Mouse (Mus musculus): ENCODE results near the gene Dnah12. TPM values are rescaled to one million over a fixed set of nuclear protein-coding genes. Genes with fewer than 3 reads are reported as not detected.
A peak's percentile ranks its signal among the peaks of the same experiment; 100 is the strongest.

Dnah12 gene
- polyA plus RNA-seq, 1 experiment: under 0.01 TPM

- Histone ChIP-seq H3ac (ENCODE audit: control insufficient read depth, insufficient read length, low read depth) (no peak overlapping the region), H3K4me3 (ENCODE audit: insufficient read depth, poor library complexity, severe bottlenecking) (no peak overlapping the region), H3K36me3 (ENCODE audit: control insufficient read depth, insufficient read depth) (peaks cover 72% of the 10 kb centered on the region), H3K27me3 (ENCODE audit: control insufficient read depth, insufficient read depth, insufficient read length) (no peaks in the 10 kb centered on the region), H3K79me2 (ENCODE audit: control insufficient read depth, insufficient read depth) (peaks cover 5% of the 10 kb centered on the region), H3K79me3 (ENCODE audit: low read depth) (peaks cover 2% of the 10 kb centered on the region)
- TF ChIP-seq MYOD1 (IDR thresholded peaks at IDR 0.05; ENCODE audit: control insufficient read depth, insufficient read length, low read depth) (no peak), MYOG (IDR thresholded peaks at IDR 0.05; ENCODE audit: control insufficient read depth, extremely low read depth, insufficient read length) (no peak), USF1 (IDR thresholded peaks at IDR 0.05; ENCODE audit: low read depth) (no peak), CEBPB (IDR thresholded peaks at IDR 0.05; ENCODE audit: low read depth) (no peak), CTCF (IDR thresholded peaks at IDR 0.05; ENCODE audit: control insufficient read depth, insufficient read depth, insufficient read length) (no peak)
Measured at GRCm38 (mm10) chr14:26660233-26660632, 32.8 kb upstream of the Dnah12 start.

GRCm38 (mm10) chr14:26662016-26662415 lies 31.1 kb upstream of the Dnah12 start:
- Histone ChIP-seq H3ac (ENCODE audit: control insufficient read depth, insufficient read length, low read depth) (no peak overlapping the region), H3K79me2 (ENCODE audit: control insufficient read depth, insufficient read depth) (peaks cover 23% of the 10 kb centered on the region), H3K36me3 (ENCODE audit: control insufficient read depth, insufficient read depth) (peaks cover 68% of the 10 kb centered on the region), H3K4me3 (ENCODE audit: insufficient read depth, poor library complexity, severe bottlenecking) (no peak overlapping the region), H3K27me3 (ENCODE audit: control insufficient read depth, insufficient read depth, insufficient read length) (no peaks in the 10 kb centered on the region), H3K79me3 (ENCODE audit: low read depth) (peaks cover 20% of the 10 kb centered on the region)
- TF ChIP-seq CTCF (IDR thresholded peaks at IDR 0.05; ENCODE audit: control insufficient read depth, insufficient read depth, insufficient read length): no peak
- TF ChIP-seq MAX (IDR thresholded peaks at IDR 0.05): no peak
- no peak for TF ChIP-seq MYOG (IDR thresholded peaks at IDR 0.05; ENCODE audit: control insufficient read depth, extremely low read depth, insufficient read length)
- no peak for TF ChIP-seq FOSL1 (IDR thresholded peaks at IDR 0.05; ENCODE audit: insufficient read depth, low read length, poor library complexity, severe bottlenecking)
- TF ChIP-seq CEBPB (IDR thresholded peaks at IDR 0.05; ENCODE audit: low read depth): no peak
- no peak for TF ChIP-seq USF1 (IDR thresholded peaks at IDR 0.05; ENCODE audit: low read depth)
- TF ChIP-seq MYOD1 (IDR thresholded peaks at IDR 0.05; ENCODE audit: control insufficient read depth, insufficient read length, low read depth): no peak

- Histone ChIP-seq H3K36me3 (ENCODE audit: control insufficient read depth, insufficient read depth) (peaks cover 64% of the 10 kb centered on the region), H3K27me3 (ENCODE audit: control insufficient read depth, insufficient read depth, insufficient read length) (no peaks in the 10 kb centered on the region), H3ac (ENCODE audit: control insufficient read depth, insufficient read length, low read depth) (no peak overlapping the region), H3K4me3 (ENCODE audit: insufficient read depth, poor library complexity, severe bottlenecking) (no peak overlapping the region), H3K79me2 (ENCODE audit: control insufficient read depth, insufficient read depth) (peaks cover 28% of the 10 kb centered on the region), H3K79me3 (ENCODE audit: low read depth) (peaks cover 24% of the 10 kb centered on the region)
- TF ChIP-seq CTCF (IDR thresholded peaks at IDR 0.05; ENCODE audit: control insufficient read depth, insufficient read depth, insufficient read length) (no peak), MYOG (IDR thresholded peaks at IDR 0.05; ENCODE audit: control insufficient read depth, extremely low read depth, insufficient read length) (no peak), MAX (IDR thresholded peaks at IDR 0.05) (no peak), FOSL1 (IDR thresholded peaks at IDR 0.05; ENCODE audit: insufficient read depth, low read length, poor library complexity, severe bottlenecking) (no peak), CEBPB (IDR thresholded peaks at IDR 0.05; ENCODE audit: low read depth) (no peak), MYOD1 (IDR thresholded peaks at IDR 0.05; ENCODE audit: control insufficient read depth, insufficient read length, low read depth) (no peak), USF1 (IDR thresholded peaks at IDR 0.05; ENCODE audit: low read depth) (no peak)
Measured at GRCm38 (mm10) chr14:26662488-26662887, 30.6 kb upstream of the Dnah12 start.

GRCm38 (mm10) chr14:26663851-26664250 lies 29.2 kb upstream of the Dnah12 start:
- Histone ChIP-seq H3K27me3 (ENCODE audit: control insufficient read depth, insufficient read depth, insufficient read length) (no peaks in the 10 kb centered on the region), H3K36me3 (ENCODE audit: control insufficient read depth, insufficient read depth) (peaks cover 50% of the 10 kb centered on the region), H3K79me3 (ENCODE audit: low read depth) (peaks cover 35% of the 10 kb centered on the region), H3K79me2 (ENCODE audit: control insufficient read depth, insufficient read depth) (peaks cover 41% of the 10 kb centered on the region), H3ac (ENCODE audit: control insufficient read depth, insufficient read length, low read depth) (no peak overlapping the region), H3K4me3 (ENCODE audit: insufficient read depth, poor library complexity, severe bottlenecking) (no peak overlapping the region)
- TF ChIP-seq MAX (IDR thresholded peaks at IDR 0.05) (no peak), CTCF (IDR thresholded peaks at IDR 0.05; ENCODE audit: control insufficient read depth, insufficient read depth, insufficient read length) (no peak), MYOG (IDR thresholded peaks at IDR 0.05; ENCODE audit: control insufficient read depth, extremely low read depth, insufficient read length) (no peak), USF1 (IDR thresholded peaks at IDR 0.05; ENCODE audit: low read depth) (no peak), CEBPB (IDR thresholded peaks at IDR 0.05; ENCODE audit: low read depth) (no peak), MYOD1 (IDR thresholded peaks at IDR 0.05; ENCODE audit: control insufficient read depth, insufficient read length, low read depth) (no peak), FOSL1 (IDR thresholded peaks at IDR 0.05; ENCODE audit: insufficient read depth, low read length, poor library complexity, severe bottlenecking) (no peak)

GRCm38 (mm10) chr14:26667991-26668370 lies 25.1 kb upstream of the Dnah12 start:
- Histone ChIP-seq H3ac (ENCODE audit: control insufficient read depth, insufficient read length, low read depth) (peak overlapping the region; percentile 90), H3K27me3 (ENCODE audit: control insufficient read depth, insufficient read depth, insufficient read length) (no peaks in the 10 kb centered on the region), H3K4me3 (ENCODE audit: insufficient read depth, poor library complexity, severe bottlenecking) (peak overlapping the region; percentile 87), H3K79me2 (ENCODE audit: control insufficient read depth, insufficient read depth) (peaks cover 46% of the 10 kb centered on the region), H3K36me3 (ENCODE audit: control insufficient read depth, insufficient read depth) (peaks cover 28% of the 10 kb centered on the region), H3K79me3 (ENCODE audit: low read depth) (peaks cover 35% of the 10 kb centered on the region)
- TF ChIP-seq USF1 (IDR thresholded peaks at IDR 0.05; ENCODE audit: low read depth): no peak
- no peak for TF ChIP-seq FOSL1 (IDR thresholded peaks at IDR 0.05; ENCODE audit: insufficient read depth, low read length, poor library complexity, severe bottlenecking)
- no peak for TF ChIP-seq CEBPB (IDR thresholded peaks at IDR 0.05; ENCODE audit: low read depth)
- TF ChIP-seq MAX (IDR thresholded peaks at IDR 0.05): no peak
- TF ChIP-seq MYOD1 (IDR thresholded peaks at IDR 0.05; ENCODE audit: control insufficient read depth, insufficient read length, low read depth): no peak
- no peak for TF ChIP-seq MYOG (IDR thresholded peaks at IDR 0.05; ENCODE audit: control insufficient read depth, extremely low read depth, insufficient read length)
- TF ChIP-seq CTCF (IDR thresholded peaks at IDR 0.05; ENCODE audit: control insufficient read depth, insufficient read depth, insufficient read length): no peak

All from C2C12 (cell line).